Mouse (Mus musculus) spleen, postnatal 10 days (tissue): ENCODE measurements at regions not wholly inside any gene's neighbourhood (a gene's known extent, or its start where the extent isn't known, plus 50 kb on each side); places are given as distances from the start of the nearest gene placed in this dataset.

Source experiments
- DNase-seq, 2 experiments: peaks; one replicate each; pipeline ENCODE4 v3.0.0; 2021 to 2022; ENCODE audit warnings: low spot score in 2 of 2

- DNase-seq: no peak
Measured at GRCm38 (mm10) chr12:117430886-117431285, 85.4 kb upstream of the Rapgef5 start.

GRCm38 (mm10) chr12:117432788-117433187 is 83.5 kb upstream of the Rapgef5 start:
- no peak for DNase-seq

GRCm38 (mm10) chr12:117437011-117437410 is 79.3 kb upstream of the Rapgef5 start:
- DNase-seq: no peak

GRCm38 (mm10) chr12:117439015-117439605 is 77.2 kb upstream of the Rapgef5 start:
- DNase-seq: no peak

- DNase-seq: no peak
Measured at GRCm38 (mm10) chr12:117444247-117444989, 71.9 kb upstream of the Rapgef5 start.

- peak in 1 of 2 experiments; percentile 44 for DNase-seq
Measured at GRCm38 (mm10) chr12:117447223-117447622, 69.1 kb upstream of the Rapgef5 start.

GRCm38 (mm10) chr12:117447843-117448728 is 68.2 kb upstream of the Rapgef5 start:
- DNase-seq: no peak

- no peak for DNase-seq
Measured at GRCm38 (mm10) chr12:117449080-117449479, 67.2 kb upstream of the Rapgef5 start.

- no peak for DNase-seq
Measured at GRCm38 (mm10) chr12:117450106-117450505, 66.2 kb upstream of the Rapgef5 start.

GRCm38 (mm10) chr12:117450871-117451270 is 65.4 kb upstream of the Rapgef5 start:
- no peak for DNase-seq

GRCm38 (mm10) chr12:117451441-117451840 is 64.8 kb upstream of the Rapgef5 start:
- DNase-seq: peak in 1 of 2 experiments; percentile 56

GRCm38 (mm10) chr12:117455800-117456199 is 60.5 kb upstream of the Rapgef5 start:
- no peak for DNase-seq

- DNase-seq: no peak
Measured at GRCm38 (mm10) chr12:117458132-117459070, 57.9 kb upstream of the Rapgef5 start.

- DNase-seq: no peak
Measured at GRCm38 (mm10) chr12:117459541-117459940, 56.7 kb upstream of the Rapgef5 start.

- no peak for DNase-seq
Measured at GRCm38 (mm10) chr12:117465206-117465605, 51.1 kb upstream of the Rapgef5 start.

GRCm38 (mm10) chr12:117465998-117466397 is 50.3 kb upstream of the Rapgef5 start:
- DNase-seq: no peak
